Mouse (Mus musculus) liver, embryonic 15.5 days (tissue): ENCODE results near the gene St3gal3. TPM values are rescaled to one million over a fixed set of nuclear protein-coding genes. Genes with fewer than 3 reads are reported as not detected.

ENCODE experiments used
- ATAC-seq: fragments of 200-750 bp; cut with Nextera tagmentation; 2 replicates; pipeline ENCODE4 v1.8.0; 2017; ENCODE audit warnings: moderate number of reproducible peaks, mild to moderate bottlenecking, moderate library complexity; ENCODE audit not compliant: insufficient read depth
- H3K27ac ChIP-seq: fragments of 300-500 bp; sonication (generic); replicated peaks from 2 replicates; pipeline ENCODE4 v1.5.1; 2015; ENCODE audit warnings: mild to moderate bottlenecking, inconsistent platforms
- H3K27me3 ChIP-seq: fragments of 300-500 bp; sonication (generic); 2 replicates; pipeline ENCODE4 v1.6.1; 2015; ENCODE audit warnings: mild to moderate bottlenecking, inconsistent platforms
- H3K36me3 ChIP-seq: fragments of 300-500 bp; sonication (generic); replicated peaks from 2 replicates; pipeline ENCODE4 v1.6.1; 2015; ENCODE audit warnings: moderate library complexity, mild to moderate bottlenecking, inconsistent platforms
- H3K4me1 ChIP-seq: fragments of 300-500 bp; sonication (generic); replicated peaks from 2 replicates; pipeline ENCODE4 v1.6.1; 2015; ENCODE audit warnings: inconsistent platforms
- H3K4me2 ChIP-seq: fragments of 300-500 bp; sonication (generic); 2 replicates; pipeline ENCODE4 v1.6.1; 2015; ENCODE audit warnings: moderate library complexity, mild to moderate bottlenecking, inconsistent platforms
- H3K4me3 ChIP-seq: fragments of 300-500 bp; sonication (generic); replicated peaks from 2 replicates; pipeline ENCODE4 v1.5.1; 2015; ENCODE audit warnings: mild to moderate bottlenecking, inconsistent platforms
- H3K9ac ChIP-seq: fragments of 300-500 bp; sonication (generic); 2 replicates; pipeline ENCODE4 v1.6.1; 2015; ENCODE audit warnings: moderate library complexity, mild to moderate bottlenecking, inconsistent platforms
- H3K9me3 ChIP-seq: fragments of 300-500 bp; sonication (generic); replicated peaks from 2 replicates; pipeline ENCODE4 v1.6.1; 2016; ENCODE audit warnings: inconsistent platforms
- WGBS: fragments of 180-500 bp; shearing (Covaris S2); methylation state at CpG from one replicate; pipeline ENCODE4 v1.1.7; 2015; ENCODE audit warnings: mixed read lengths; ENCODE audit not compliant: insufficient replicate concordance; 5-methylcytosine and 5-hydroxymethylcytosine counted together
- polyA plus RNA-seq: library from polyadenylated mRNA; unstranded; fragments of >200 nt; fragmentation: Nextera tagmentation; extraction: Ambion mirVana; gene quantifications from 2 replicates; pipeline ENCODE4 v1.2.1, GENCODE M21; 2015

St3gal3 gene
- polyA plus RNA-seq, 1 experiment from 2014 or later = 2.0 TPM

DNA sequence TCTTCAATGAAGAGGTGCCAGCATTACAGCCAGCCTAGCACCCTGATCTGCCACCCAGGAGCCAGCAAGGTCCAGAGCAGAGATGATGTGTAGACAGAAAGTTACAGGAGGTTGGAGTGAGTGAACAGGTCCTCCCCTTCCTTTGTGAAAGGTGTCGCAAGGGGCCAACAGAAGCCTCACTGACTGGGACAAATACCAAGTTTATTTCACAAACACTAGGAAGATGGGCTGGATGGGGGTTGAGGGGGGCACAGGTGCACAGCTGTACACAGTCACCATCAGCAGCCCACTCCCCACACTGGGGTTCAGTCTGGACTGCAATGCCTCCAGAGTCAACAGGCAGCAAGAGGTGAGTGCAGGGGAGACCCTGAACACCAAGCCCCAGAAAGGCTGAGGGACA lies 250.6 kb downstream of the St3gal3 start:
- H3K4me1 ChIP-seq = peaks cover 50% of the 10 kb centered on the region
- no peaks in the 10 kb centered on the region for H3K9me3 ChIP-seq
- H3K36me3 ChIP-seq = peaks cover 28% of the 10 kb centered on the region
- peak overlapping the region; percentile 80 for H3K4me2 ChIP-seq
- H3K27ac ChIP-seq = no peak overlapping the region
- 92% methylated on average over 1 of the region's 1 CpGs for WGBS
- H3K27me3 ChIP-seq = peaks cover 54% of the 10 kb centered on the region
- no peak for ATAC-seq
- no peak overlapping the region for H3K9ac ChIP-seq
- no peak overlapping the region for H3K4me3 ChIP-seq

DNA sequence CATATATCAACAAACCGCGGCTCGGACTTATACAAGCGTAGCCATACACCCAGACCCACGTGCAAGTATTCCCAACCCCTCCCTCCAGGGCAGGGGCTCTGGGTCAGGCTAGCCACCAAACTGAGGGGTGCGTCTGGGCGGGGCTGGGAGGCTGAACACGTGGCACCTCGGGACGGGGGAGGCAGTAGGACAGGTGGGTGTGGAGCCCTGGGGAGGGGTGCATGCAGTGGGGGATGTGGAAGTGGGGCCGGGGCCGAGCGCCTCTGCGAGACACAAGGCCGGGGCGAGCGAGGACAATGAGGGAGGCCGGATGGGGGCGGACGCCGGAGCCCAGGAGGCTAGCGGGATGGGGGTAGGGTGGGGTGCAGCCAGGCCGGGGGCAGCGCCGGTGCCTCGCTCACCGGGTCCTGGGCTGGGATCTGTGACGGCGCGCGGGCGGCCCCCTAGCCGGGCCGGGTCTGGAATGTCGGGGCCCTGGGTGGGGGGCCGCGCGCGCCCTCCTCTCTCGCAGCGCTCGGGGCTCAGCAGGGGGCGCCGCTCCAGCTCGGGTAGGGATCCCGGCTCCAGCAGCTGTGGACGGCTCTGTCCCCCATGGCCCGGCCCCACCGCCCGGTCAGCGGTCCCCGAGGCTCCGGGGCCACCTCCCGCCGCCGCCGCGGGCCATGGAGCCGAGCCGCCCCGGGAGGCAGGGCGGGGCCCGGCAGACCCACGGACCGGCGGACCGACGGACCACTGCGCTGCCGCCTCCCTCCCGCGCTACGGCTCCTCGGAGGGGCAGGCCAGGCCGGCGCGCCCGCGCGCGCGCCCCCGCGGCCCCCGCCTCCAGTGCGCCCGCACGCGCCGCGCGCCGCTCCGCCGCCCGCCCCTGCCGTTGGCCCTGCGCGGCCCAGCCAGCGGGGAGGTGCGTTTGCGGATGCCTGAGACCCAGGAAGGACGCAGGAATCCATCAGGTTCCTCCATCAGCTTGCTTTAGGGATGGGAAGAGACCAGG lies 251.7 kb downstream of the St3gal3 start, which contains the start of gene B4galt2:
Gene B4galt2, minus strand, starts transcription at position 787 of the 991 bp plus-strand sequence.
- Histone ChIP-seq H3K4me3 (peak within 1 kb of the TSS; percentile 60), H3K27ac (no peak within 1 kb of the TSS), H3K9me3 (no peaks in the 10 kb centered on the region), H3K4me2 (peak within 1 kb of the TSS; percentile 80), H3K27me3 (peaks cover 54% of the 10 kb centered on the region), H3K9ac (peak within 1 kb of the TSS; percentile 40; the same call in 1 of the 2 replicates), H3K4me1 (peaks cover 48% of the 10 kb centered on the region), H3K36me3 (peaks cover 26% of the 10 kb centered on the region)
- no peak for ATAC-seq
- 1% methylated on average over 101 of the region's 103 CpGs for WGBS

Other genes starting within 250 kb of the St3gal3 start
- 168 and 195 TPM in 2 replicates for gene Atp6v0b, start 247.6 kb downstream of the St3gal3 start, polyA plus RNA-seq
- 5.9 and 6.9 TPM in 2 replicates for gene Dph2, start 242.9 kb downstream of the St3gal3 start, polyA plus RNA-seq
- 19.4 and 21.4 TPM in 2 replicates for gene Ipo13, start 219.9 kb downstream of the St3gal3 start, polyA plus RNA-seq
- 2.3 and 2.9 TPM in 2 replicates for gene Artn, start 205.2 kb downstream of the St3gal3 start, polyA plus RNA-seq
- 9.0 and 10.1 TPM in 2 replicates for gene Kdm4a, start 45.1 kb upstream of the St3gal3 start, polyA plus RNA-seq
- gene Ptprf, start 156.5 kb upstream of the St3gal3 start, polyA plus RNA-seq = 9.8 and 12.7 TPM in 2 replicates